Mouse (Mus musculus): ENCODE results near the gene Ugcg. TPM values are rescaled to one million over a fixed set of nuclear protein-coding genes. Genes with fewer than 3 reads are reported as not detected.

The Ugcg gene
- polyA plus RNA-seq, 1 experiment from 2014 or later, result 9.9 TPM

Other genes starting within 250 kb of the Ugcg start
- gene Zkscan16, start 245.6 kb upstream of the Ugcg start, polyA plus RNA-seq (2016; fragmentation: Nextera tagmentation; extraction: Ambion mirVana), result 0.67 and 1.1 TPM in 2 replicates
- 14.7 and 15.6 TPM in 2 replicates for gene Ptgr1, start 202.1 kb upstream of the Ugcg start, polyA plus RNA-seq (2016; fragmentation: Nextera tagmentation; extraction: Ambion mirVana)
- gene Dnajc25, start 194.2 kb upstream of the Ugcg start, polyA plus RNA-seq (2016; fragmentation: Nextera tagmentation; extraction: Ambion mirVana), result 5.9 and 8.1 TPM in 2 replicates
- 7.6 and 10.9 TPM in 2 replicates for gene Gm20503, start 186.0 kb upstream of the Ugcg start, polyA plus RNA-seq (2016; fragmentation: Nextera tagmentation; extraction: Ambion mirVana)
- gene Gng10, start 154.2 kb upstream of the Ugcg start, polyA plus RNA-seq (2016; fragmentation: Nextera tagmentation; extraction: Ambion mirVana), result 60.9 and 67.7 TPM in 2 replicates
- gene AI481877, start 50.3 kb upstream of the Ugcg start, polyA plus RNA-seq (2016; fragmentation: Nextera tagmentation; extraction: Ambion mirVana), result not detected in 2 replicates
- gene Susd1, start 249.4 kb downstream of the Ugcg start, polyA plus RNA-seq (2016; fragmentation: Nextera tagmentation; extraction: Ambion mirVana), result 1.5 and 1.8 TPM in 2 replicates

Measured in midbrain, embryonic 10.5 days (tissue).